Mouse (Mus musculus) common myeloid progenitor, adult 5-6 weeks (primary cell): ENCODE results near the gene Nup50. TPM values are rescaled to one million over a fixed set of nuclear protein-coding genes. Genes with fewer than 3 reads are reported as not detected.

Experiments used
- ATAC-seq: replicated peaks from 2 replicates; pipeline ENCODE4 v1.8.0; 2016; ENCODE audit warnings: low read depth, mild to moderate bottlenecking, moderate TSS enrichment, inconsistent platforms; ENCODE audit not compliant: poor library complexity, severe bottlenecking
- total RNA-seq: library from RNA; stranded (forward); fragments of 200-1000, 187-1606 nt; gene quantifications from 2 replicates; pipeline ENCODE4 v1.2.3, GENCODE M21; 2017

Nup50 gene
- total RNA-seq, 1 experiment from 2014 or later: 98.3 TPM

DNA sequence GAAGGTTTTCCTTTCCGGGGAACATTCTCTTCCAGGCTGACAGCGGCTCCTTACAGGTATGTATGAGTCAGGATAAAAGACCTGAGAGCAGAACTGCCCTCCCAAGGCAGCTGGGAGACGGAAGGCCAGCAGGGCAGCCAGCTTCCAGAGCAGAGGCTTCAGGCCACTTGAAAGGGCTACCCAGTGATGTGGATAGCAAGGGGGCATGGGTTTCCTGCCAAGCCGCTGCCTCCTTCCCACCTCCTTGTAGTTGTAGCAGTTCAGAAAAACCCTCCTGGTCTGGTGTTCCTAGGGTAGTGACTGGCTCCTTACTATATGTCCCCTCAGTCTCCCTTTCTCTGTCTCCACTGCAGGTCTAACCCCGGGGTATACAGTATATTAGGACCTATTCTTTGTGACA, 21.1 kb downstream of the Nup50 start:
- no peak for ATAC-seq

DNA sequence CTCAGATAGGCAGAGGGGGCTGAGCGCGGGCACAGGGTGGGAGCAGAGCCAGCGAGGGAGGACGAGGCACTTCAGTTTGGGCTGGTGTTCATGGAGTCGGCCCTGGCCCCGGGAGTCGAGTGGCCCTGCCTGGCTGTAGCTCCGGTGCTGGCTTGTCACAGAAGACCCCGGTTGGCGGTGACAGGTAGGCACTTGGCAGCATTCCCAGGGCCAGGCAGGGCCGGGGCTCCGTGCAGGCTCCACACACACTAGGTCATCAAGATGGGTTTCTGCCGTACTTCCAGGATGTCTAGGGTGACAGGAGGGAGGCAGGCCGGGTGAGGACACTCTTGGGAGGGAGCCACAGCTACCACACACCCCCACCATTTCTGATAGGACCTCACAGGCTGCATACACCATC, 25.8 kb downstream of the Nup50 start:
- no peak for ATAC-seq

DNA sequence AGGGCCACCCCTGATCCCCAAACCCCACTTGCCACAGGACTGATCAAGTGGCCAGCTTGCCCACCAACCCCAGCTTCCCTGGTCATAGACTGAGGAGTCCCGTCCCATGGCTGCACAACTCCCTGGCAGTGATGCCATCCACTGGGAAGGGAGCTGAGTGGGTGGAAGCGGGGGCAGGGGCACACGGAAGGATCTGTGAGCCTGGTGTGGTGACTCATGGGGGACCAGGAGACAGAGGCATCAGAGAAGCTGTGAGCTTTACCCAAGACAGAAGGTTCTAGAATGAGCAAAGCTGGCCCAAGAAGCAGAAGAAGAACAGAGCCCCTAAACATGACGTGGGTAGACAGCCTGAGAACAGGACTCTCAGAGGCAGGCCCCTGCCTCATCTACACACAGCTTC, 26.8 kb downstream of the Nup50 start:
- no peak for ATAC-seq

DNA sequence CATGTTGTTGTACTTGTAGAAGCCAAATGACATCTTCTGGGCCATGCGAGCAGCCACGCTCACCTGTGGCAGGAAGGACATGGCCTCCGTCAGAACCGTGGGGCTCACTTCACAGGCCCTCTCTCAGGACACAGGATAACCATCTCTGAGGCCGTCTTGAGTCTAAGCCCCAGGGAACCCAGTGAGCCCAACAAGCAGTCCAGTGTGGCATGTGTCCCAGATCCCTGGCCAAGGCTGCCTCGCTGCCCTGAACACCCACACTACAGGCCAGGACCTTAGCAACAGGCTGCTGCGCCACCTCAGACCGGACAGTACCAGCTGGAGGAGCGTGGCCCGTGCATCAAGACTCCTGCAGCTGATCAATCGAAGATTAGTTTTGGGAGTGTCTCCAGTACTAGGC, 30.0 kb downstream of the Nup50 start:
- ATAC-seq: no peak

DNA sequence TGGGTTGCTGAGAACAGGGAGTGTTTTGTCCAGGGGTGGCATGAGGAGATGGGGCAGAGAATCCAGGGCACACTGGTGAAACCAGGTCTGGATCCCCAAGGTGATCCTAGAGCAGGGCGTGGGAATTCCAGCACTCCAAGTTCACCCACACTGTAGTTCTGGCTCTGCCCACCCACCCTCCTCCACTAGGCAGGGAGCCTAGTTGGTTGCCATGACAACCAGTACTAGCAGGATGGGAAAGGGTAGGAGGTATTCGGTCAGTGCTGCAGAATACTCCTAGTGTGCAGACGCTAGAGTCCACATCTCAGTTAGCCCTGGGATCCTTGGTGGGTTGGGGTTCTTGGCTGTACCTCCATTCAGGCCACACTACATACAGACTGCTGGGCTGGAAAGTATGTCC, 34.6 kb downstream of the Nup50 start:
- no peak for ATAC-seq

DNA sequence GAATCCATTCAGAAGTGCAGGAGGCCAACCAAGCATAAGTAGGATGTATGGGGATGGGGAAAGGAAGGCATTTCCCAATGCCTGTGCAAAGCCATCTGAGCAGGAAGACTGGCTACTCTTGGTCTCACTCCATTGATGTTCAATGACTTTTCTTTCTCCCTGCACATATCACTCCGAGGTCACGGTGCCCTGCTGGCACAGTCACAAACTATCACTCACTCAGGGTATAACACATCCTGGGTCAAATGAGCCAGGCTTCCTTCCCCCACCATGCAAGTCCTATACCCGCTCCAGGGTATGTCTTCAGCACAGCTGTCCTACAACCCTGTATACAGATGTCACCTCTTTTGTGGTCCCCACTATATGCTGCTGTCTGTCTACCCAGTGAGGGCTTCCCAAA, 35.1 kb downstream of the Nup50 start:
- ATAC-seq: no peak

DNA sequence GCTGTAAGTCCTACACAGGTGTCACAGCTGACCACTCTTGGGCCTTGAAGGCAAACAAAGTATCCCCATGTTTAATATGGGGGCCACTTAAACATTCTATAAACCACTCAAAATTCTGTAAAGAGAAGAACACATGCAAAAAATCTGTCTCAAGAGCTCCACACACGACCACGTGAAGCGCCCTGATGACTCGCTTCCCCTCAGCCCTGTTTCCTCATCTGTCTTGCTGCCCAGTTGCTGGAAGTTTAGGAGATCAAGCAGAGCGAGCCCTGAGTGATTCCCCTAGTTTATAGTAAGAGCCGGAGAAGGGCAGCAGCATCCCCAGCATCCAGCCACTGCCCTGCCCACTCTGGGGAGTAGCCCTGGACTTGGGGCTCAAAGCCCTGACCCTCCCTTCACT, 36.7 kb downstream of the Nup50 start:
- no peak for ATAC-seq

DNA sequence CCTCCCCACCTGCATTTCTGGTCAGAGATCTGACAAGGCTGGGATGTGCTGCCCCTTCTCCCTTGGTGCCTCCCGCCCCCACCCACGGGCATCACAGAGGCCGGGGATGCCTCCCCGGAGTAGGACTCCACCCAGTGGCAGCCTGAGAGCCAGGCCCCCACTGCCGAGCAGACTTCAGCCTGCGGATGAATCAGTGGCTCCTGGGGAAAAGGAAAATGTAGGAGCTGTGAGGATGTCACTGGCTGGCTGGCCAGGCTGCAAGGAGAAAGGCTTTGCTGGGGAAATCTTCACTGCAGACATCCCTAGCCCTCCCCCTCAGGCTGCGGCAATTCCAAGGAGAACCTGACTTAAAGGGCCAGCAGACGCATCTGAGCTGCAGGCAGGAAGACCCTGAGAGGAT, 37.5 kb downstream of the Nup50 start:
- no peak for ATAC-seq

DNA sequence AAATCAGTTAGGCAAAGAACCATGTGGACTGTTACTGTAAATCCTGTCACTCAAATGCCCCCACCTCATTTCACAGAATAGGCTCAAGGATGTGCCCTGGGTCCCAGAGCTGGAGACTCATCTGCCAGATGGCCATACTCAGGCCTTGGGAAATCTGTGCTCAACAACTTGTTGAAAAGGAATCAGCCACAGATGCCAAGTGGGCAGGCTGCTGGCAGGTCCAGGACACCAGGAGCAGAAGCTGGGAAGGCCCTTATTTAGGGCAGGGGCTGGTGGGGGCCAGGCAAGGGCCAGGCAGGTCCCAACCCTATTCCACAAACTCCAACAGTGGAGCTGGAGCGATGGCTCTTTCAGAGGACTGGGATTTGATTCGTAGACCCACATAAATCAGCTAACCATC, 39.3 kb downstream of the Nup50 start:
- ATAC-seq: no peak

DNA sequence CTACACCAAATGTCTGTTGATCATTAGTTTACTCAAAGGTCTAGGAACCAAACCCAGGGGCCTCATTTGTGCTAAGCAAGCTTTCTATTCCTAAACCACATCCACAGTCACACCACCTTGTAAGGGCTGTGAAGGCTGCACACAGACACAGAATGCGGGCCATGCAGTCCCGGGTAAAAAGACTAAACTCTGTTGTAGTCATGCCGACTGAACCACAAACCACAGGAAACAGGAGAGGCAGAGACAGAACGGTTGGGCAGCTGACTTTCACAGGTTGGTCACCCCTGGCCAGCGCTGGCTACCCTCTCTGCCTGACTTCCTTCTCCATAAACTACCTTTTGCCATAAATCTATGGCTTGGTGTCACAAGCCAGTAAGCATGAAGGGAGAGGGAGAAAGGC, 41.6 kb downstream of the Nup50 start:
- peak; percentile 67 for ATAC-seq

DNA sequence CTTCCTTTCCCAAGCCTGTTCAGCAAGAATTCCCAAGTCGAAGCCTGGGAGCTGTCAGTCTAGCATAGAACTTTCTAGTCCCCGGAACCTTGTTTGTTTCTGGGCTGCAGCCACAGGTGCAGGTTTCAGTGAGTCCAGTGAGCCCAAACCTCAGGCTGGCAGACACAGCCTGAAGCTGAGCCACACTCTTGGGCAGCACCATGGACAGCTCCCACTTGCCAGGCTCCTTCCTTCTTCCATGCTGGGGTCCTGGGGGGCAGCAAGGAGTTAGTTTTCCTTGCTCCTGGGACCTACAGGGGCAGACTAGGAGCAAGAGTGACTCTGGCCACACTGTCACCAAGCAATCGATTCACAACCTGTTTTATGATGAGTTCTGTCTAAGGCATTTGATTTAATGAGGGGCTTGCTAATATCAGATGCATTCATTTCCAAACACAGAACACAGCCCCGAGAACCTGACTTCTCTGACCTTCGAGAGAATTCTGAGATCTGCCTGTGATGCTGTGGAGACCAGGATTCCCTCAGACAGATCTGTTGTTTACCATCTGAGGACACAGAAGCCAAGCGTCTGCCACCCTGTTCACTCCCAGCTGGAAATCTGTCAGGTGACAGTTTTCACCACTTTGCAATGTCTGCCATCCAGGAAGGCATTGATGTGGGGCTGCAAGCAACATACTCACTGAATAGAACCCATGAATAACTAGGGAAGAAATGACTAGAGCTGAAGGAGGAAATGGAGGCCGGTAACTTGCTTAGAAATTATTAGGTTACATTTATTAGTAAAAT, 42.6 kb downstream of the Nup50 start:
- peak; percentile 74 for ATAC-seq

DNA sequence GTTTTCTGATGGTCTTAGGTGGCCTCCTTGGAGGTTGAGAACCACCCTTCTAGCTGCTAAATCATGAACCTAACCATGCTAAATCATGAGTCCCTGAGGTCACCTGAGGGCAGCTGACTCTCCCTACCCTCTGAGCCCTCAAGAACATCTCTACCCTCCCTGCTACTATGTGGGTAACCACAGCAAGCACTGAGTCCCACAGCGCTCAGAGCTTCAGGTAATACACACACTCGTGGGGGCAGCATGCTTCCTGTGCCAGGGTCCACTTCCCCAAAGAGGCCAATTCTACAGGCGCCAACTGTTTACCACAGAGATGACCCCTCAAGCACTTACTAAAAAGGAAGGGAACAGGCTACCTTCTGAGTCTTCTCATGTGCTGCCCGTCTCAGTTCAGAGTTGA, 45.3 kb downstream of the Nup50 start:
- peak; percentile 74 for ATAC-seq

DNA sequence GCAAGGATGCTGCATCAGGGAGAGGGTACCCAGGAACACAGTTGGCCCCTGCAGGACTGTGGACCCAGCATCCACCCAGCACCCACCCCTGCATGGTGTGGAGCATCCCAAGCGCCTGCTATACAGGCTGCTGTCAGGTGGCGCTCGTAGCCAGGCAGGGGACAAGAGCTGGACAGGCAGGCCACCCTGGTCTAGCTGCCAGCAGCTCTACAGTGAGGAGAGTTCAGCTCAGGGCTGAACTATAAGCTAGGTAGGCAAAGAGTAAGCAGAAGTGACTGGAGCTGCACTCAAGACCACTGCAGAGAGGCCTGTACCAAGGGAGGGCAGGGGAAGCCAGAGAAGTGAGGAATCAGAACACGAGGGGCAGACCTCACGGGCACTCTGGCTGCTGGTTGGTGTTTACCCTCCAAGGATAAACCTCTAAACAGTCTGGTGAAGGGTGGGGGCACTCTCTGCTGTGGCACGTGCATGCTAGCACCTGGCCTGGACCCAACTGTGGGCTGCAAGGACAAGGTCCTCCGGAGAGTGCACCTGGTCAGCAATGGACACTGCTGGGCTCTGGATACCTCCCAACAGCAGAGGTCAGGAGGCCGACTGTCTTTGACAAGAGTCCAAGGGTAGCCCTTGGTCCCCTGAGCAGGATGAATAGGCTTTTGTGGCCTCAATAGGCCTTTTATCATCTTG, 49.8 kb downstream of the Nup50 start:
- ATAC-seq: no peak

DNA sequence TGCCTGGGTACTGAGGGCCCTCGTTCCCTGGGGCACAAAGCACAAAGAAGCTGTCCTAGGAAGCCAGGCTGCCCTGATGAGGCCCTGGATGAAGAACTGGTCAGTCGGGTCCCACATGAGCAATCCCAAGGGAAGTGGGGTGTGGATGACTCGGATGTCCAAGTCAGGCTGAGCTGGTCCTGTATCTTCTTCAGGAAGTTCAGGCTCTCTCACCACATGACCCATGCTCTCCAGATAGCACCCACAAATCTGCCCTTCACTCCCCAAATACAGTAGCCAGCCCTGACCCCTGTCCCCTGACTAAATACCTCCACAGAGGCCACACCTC, 50.3 kb downstream of the Nup50 start:
- ATAC-seq: no peak

DNA sequence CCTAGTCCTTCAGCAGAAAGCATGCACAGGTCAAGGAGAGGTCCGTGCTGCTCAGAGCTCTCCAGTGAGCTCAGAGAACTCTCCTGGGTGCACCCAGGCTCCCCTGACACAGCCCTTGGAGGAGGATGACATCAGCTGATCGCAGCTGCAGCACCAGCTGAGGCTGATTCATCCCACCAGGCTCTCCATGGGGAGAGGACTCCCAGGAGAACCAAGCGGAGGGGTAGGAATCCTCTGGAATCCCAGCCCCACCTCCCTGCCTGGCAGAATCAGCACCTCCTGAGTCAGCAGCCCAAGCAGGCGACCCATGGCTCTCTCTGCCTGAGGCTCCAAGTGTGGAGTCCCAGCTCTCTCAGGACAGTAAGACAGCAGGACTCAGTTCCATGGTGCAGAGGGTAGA, 52.5 kb downstream of the Nup50 start:
- no peak for ATAC-seq

DNA sequence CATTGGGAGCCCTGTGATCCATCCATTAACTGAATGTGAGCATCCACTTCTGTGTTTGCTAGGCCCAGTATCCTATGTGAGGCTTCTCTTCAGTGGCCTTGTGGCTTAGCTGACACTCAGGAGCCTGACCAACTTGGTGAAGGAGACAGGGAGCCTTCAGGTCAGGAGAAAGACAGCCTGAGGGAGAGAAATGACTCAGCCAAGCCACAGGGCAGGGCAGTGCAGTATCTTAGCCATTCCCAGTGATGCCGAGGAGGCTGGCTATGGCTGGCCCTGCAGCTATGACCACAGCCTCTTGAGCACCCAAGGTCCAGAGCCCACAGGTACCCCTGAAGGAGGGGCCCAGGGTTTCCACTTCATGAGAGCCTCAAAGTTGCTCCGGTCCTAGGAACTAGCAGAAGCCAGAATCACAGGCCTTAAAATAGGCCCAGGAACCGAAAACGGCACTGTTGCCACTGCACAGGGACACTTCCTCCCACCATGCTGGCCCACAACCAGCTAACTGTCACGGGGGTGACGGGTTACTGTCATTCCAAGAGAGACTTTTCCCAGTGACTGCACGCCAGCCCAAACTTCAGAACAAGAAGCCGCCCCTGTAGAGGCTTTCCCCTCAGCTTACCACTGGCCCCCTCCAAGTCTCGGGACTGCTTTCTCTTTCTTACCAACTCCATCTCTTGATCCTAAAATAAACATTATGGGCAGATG, 58.5 kb downstream of the Nup50 start:
- ATAC-seq: 0 out of 2 replicates have a peak, but pooled peaks have one; percentile 34

DNA sequence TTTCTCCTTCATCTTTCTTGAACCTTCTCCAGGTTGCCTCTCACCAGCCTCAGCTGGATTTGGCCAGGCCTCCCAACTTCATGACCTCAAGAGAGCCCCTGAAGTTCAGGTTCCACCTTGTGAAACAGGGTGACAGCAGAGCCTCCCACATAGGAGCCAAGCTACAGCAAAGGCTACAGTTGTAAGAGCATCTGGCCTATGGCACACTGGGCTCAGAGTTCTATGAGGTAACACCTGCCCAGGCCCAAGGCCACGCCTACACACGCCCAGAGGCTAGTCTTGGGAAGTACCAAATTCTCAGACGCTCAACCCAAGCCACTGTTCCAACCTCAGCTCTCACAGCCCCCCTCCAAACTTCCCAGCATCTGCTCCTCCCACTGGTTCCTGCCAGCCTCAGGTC, 59.7 kb downstream of the Nup50 start:
- ATAC-seq: no peak

DNA sequence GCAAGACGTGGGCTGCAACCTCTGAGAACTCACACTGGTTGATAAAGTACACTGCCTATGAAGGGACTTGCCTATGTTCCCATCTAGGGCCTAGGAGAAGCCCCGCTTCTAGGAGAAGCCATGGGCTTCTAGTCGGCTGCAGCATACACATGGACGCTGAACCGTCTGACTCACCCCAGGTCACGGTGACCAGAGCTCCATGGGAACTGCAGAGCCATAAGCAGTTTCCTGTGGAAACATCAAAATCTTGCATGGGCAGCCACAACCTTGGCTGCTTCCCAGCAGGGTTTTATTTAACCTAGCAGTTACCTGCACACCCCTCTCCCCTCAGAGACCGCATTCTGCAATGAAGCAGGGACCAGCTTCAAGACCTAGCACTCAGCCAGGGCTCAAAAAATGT, 60.5 kb downstream of the Nup50 start:
- ATAC-seq: no peak

DNA sequence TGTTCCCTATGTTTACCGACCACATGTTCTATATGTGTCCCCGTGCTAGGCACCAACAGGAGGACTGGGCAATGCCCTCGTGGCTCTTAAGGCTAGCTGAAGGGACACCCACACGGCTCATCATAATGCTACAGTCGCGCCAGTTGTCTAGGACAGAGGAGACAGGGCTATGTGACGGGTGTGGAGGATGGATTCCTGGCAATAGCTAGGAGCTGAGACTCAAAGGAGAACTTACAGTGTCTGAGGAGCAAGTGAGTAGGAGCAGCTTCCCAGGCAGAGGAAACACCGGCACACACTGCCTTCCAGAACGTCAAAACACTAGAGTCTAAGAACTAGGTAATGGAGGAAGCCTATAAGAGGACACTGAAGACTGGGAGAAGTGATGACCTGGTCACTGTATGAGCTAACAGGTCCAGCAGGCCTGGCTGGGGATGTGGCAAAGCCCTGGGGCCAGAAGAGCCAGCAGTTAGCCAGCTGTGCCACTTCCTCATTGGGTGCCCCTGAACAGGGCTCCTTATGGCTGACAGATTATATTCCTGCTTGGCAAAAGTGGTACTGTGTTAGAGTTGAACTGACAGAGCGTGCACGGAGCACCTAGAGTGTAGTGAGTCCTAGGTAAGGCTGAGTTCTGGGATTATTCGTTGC, 62.4 kb downstream of the Nup50 start:
- ATAC-seq: no peak

DNA sequence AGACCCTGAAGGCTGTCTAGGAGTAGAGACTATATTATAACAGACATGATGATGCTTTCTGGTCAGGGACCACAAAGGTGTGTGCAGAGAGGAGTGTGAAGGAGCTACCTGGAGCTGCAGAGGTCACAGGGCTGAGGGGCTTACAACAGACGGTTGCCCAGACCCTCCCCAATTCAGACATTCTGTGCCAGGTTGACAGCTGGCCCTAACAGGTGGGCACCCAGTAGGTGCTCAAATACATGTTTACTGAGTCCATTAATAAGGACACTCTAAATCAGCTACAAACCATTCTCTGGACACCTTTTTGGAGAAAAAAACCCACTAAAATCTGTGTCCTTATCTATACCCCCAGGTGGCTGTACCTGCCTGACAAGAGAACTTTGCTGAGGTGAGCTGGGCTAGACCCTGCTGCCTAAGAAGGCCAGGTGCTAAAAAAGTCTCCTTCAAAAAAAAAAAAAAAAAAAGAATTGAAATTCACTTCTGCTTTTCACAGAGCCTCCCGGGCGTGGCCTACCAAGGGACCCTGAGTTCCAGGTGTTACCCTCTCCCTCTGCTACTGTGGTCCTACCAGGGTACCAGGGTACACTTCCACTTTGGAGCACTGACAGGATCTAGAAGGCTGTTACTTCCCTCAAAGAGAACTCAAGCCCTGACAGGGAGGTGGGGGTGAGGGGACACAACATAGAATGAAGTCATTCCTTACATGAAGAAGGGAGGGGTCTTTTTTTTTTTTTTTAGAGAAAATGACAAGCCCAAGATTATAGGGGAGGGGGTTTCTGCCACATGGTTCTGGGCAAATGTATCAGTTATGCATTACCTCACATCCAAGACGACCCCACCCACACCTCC, 63.2 kb downstream of the Nup50 start:
- ATAC-seq: peak; percentile 51
